Mouse (Mus musculus) lung, embryonic 16.5 days (tissue): ENCODE measurements at regions not wholly inside any gene's neighbourhood (a gene's known extent, or its start where the extent isn't known, plus 50 kb on each side); places are given as distances from the start of the nearest gene placed in this dataset. TPM values are rescaled to one million over a fixed set of nuclear protein-coding genes. Genes with fewer than 3 reads are reported as not detected.
A peak's percentile ranks its signal among the peaks of the same experiment; 100 is the strongest.

Experiments
- ATAC-seq: fragments of 200-750 bp; cut with Nextera tagmentation; 2 replicates; pipeline ENCODE4 v1.8.0; 2017; ENCODE audit warnings: low read depth, mild to moderate bottlenecking, moderate library complexity
- H3K27ac ChIP-seq: fragments of 300-500 bp; sonication (generic); 2 replicates; pipeline ENCODE4 v1.5.1; 2014; ENCODE audit warnings: mild to moderate bottlenecking, control low read depth, low read length
- H3K27me3 ChIP-seq: fragments of 300-500 bp; sonication (generic); 2 replicates; pipeline ENCODE4 v1.6.1; 2014; ENCODE audit warnings: low read depth, low read length, mixed read lengths; ENCODE audit not compliant: control insufficient read depth, insufficient read depth
- H3K36me3 ChIP-seq: fragments of 300-500 bp; sonication (generic); 2 replicates; pipeline ENCODE4 v1.6.1; 2014; ENCODE audit warnings: low read length; ENCODE audit not compliant: control insufficient read depth, insufficient read depth
- H3K4me1 ChIP-seq: fragments of 300-500 bp; sonication (generic); replicated peaks from 2 replicates; pipeline ENCODE4 v1.6.1; 2014; ENCODE audit warnings: low read length, mixed read lengths; ENCODE audit not compliant: control insufficient read depth, insufficient read depth
- H3K4me2 ChIP-seq: fragments of 300-500 bp; sonication (generic); 2 replicates; pipeline ENCODE4 v1.6.1; 2014; ENCODE audit warnings: low read depth, low read length, control low read depth
- H3K4me3 ChIP-seq: fragments of 300-500 bp; sonication (generic); 2 replicates; pipeline ENCODE4 v1.5.1; 2014; ENCODE audit warnings: mild to moderate bottlenecking, low read length, control low read depth
- H3K9ac ChIP-seq: fragments of 300-500 bp; sonication (generic); 2 replicates; pipeline ENCODE4 v1.6.1; 2014; ENCODE audit warnings: low read length, control low read depth
- H3K9me3 ChIP-seq: fragments of 300-500 bp; sonication (generic); 2 replicates; pipeline ENCODE4 v1.6.1; 2016; ENCODE audit warnings: low read length; ENCODE audit not compliant: control insufficient read depth
- WGBS: fragments of 180-500 bp; shearing (Covaris S2); extraction: QIAGEN DNeasy Blood & Tissue Kit; methylation state at CpG from one replicate; pipeline ENCODE4 v1.1.7; 2014; 5-methylcytosine and 5-hydroxymethylcytosine counted together
- microRNA-seq: library from miRNA; unstranded; fragments of <30 nt; microRNA quantifications from one replicate; pipeline ENCODE4, GENCODE M21; 2016

GRCm38 (mm10) chr6:137931318-137931717, 148.4 kb downstream of the Slc15a5 start:
- H3K4me1 ChIP-seq: peaks cover 17% of the 10 kb centered on the region
- WGBS: 19% methylated on average over 7 of the region's 7 CpGs
- no peaks in the 10 kb centered on the region for H3K9me3 ChIP-seq
- no peaks in the 10 kb centered on the region for H3K27me3 ChIP-seq
- no peak overlapping the region; the same call in 1 of the 2 replicates for H3K4me3 ChIP-seq
- no peak overlapping the region for H3K27ac ChIP-seq
- H3K36me3 ChIP-seq: no peaks in the 10 kb centered on the region
- peak overlapping the region; percentile 45 for H3K4me2 ChIP-seq
- H3K9ac ChIP-seq: no peak overlapping the region
- no peak for ATAC-seq

DNA sequence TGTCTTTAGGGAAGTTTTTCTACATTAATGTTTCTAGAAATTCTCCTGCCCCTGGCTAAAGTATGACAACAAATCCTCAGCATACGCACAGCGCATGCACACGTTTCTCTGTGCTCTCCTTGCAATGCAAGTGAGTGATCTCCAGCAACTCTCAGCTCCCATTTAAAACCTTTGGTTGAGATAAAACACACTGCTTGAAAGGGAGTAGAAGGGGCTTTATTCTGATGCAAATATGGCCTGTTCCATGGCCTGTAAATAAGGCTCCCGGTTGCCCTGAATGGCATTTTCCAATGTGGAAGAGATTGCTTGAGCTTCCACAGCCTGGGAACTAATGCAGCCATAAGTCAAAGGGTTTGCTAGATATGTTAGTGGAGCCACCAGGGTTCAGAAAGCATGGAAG, 156.4 kb downstream of the Slc15a5 start:
- no peaks in the 10 kb centered on the region for H3K9me3 ChIP-seq
- H3K4me1 ChIP-seq: no peaks in the 10 kb centered on the region
- no peaks in the 10 kb centered on the region for H3K36me3 ChIP-seq
- no peak overlapping the region for H3K4me3 ChIP-seq
- H3K27me3 ChIP-seq: no peaks in the 10 kb centered on the region
- WGBS: 89% methylated on average over 4 of the region's 4 CpGs
- no peak overlapping the region for H3K9ac ChIP-seq
- no peak overlapping the region for H3K4me2 ChIP-seq
- no peak overlapping the region for H3K27ac ChIP-seq
- no peak for ATAC-seq

DNA sequence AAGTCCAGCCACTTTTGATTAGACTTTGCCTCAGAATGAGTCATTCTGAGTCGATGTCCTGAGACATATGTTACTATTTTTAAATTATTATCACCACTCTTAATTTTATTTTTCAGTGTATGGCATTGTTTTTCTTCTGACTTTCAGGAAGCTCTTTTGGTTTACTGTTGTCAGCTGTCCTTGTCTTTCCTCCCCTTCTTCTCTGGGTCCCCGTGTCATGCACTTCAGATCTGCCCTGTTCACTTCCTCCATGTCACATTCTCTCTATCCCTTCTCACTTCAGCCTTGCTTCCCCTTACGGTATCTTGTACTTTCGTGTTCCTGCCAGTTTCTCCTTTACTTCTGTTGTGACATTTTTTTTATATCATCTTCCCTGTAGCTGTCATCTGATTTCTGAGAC, 161.6 kb downstream of the Slc15a5 start:
- no peak overlapping the region for H3K4me2 ChIP-seq
- H3K9ac ChIP-seq: no peak overlapping the region
- 37% methylated on average over 4 of the region's 4 CpGs for WGBS
- ATAC-seq: no peak
- no peak overlapping the region for H3K27ac ChIP-seq
- H3K27me3 ChIP-seq: no peaks in the 10 kb centered on the region
- no peaks in the 10 kb centered on the region for H3K9me3 ChIP-seq
- no peak overlapping the region for H3K4me3 ChIP-seq
- H3K36me3 ChIP-seq: no peaks in the 10 kb centered on the region
- no peaks in the 10 kb centered on the region for H3K4me1 ChIP-seq

- H3K4me2 ChIP-seq: no peak overlapping the region
- ATAC-seq: no peak
- H3K27me3 ChIP-seq: no peaks in the 10 kb centered on the region
- peaks cover 3% of the 10 kb centered on the region; the same call in 1 of the 2 replicates for H3K9me3 ChIP-seq
- H3K9ac ChIP-seq: no peak overlapping the region
- H3K27ac ChIP-seq: no peak overlapping the region
- 74% methylated on average over 4 of the region's 4 CpGs for WGBS
- no peaks in the 10 kb centered on the region for H3K4me1 ChIP-seq
- no peak overlapping the region for H3K4me3 ChIP-seq
- H3K36me3 ChIP-seq: no peaks in the 10 kb centered on the region
Measured at GRCm38 (mm10) chr6:137907836-137908235, 153.5 kb downstream of the Dera start.

Small RNAs in the stretch of these regions (microRNA-seq; reads per million reads assigned to microRNA genes)
- gene Gm24308: not detected
